8 mouse cellular contexts compared by ENCODE assay signal in genomic region chr10:117688204-117689151, GRCm38 (mm10). TPM values are rescaled to one million over a fixed set of nuclear protein-coding genes. Genes with fewer than 3 reads are reported as not detected.
DNase-seq lines count a peak whose midpoint lies in the region; ATAC-seq and TF ChIP-seq lines count a peak whose summit lies in the region.

No protein-coding gene starts in this region.

- no peak overlapping the region for H3K9ac ChIP-seq in heart, adult 2 months (ENCODE audit: low read depth, low read length)
- H3K9ac ChIP-seq in ES-Bruce4 (ENCODE audit: low read depth, poor library complexity, severe bottlenecking): no peak overlapping the region
- H3K9ac ChIP-seq in forebrain, embryonic 12.5 days: no peak overlapping the region
- H3K9ac ChIP-seq in midbrain, embryonic 14.5 days (replicated peaks; ENCODE audit: low read length): no peak overlapping the region

- no peak for TF ChIP-seq POLR2A in heart, adult 2 months (IDR thresholded peaks at IDR 0.05; ENCODE audit: insufficient read depth, low read depth, low read length)
- TF ChIP-seq POLR2A in ES-Bruce4 (IDR thresholded peaks at IDR 0.05; ENCODE audit: insufficient read depth, low read length): no peak

- no peaks in the 10 kb centered on the region for H3K27me3 ChIP-seq in heart, adult 2 months (ENCODE audit: control insufficient read depth, insufficient read depth, low read length)
- no peaks in the 10 kb centered on the region for H3K27me3 ChIP-seq in ES-Bruce4 (ENCODE audit: control insufficient read depth, insufficient read depth, low read length, poor library complexity, severe bottlenecking)
- H3K27me3 ChIP-seq in forebrain, embryonic 12.5 days: no peaks in the 10 kb centered on the region
- no peaks in the 10 kb centered on the region for H3K27me3 ChIP-seq in midbrain, embryonic 14.5 days (ENCODE audit: control insufficient read depth, insufficient read depth, low read length)

- H3K36me3 ChIP-seq in heart, adult 2 months (ENCODE audit: control insufficient read depth, insufficient read depth, low read length): peaks cover 3% of the 10 kb centered on the region
- peaks cover 39% of the 10 kb centered on the region for H3K36me3 ChIP-seq in ES-Bruce4 (ENCODE audit: control insufficient read depth, insufficient read depth, low read length, poor library complexity, severe bottlenecking)
- peaks cover 48% of the 10 kb centered on the region for H3K36me3 ChIP-seq in forebrain, embryonic 12.5 days (replicated peaks)
- H3K36me3 ChIP-seq in midbrain, embryonic 14.5 days (ENCODE audit: control insufficient read depth, insufficient read depth, low read length): peaks cover 46% of the 10 kb centered on the region

- intact Hi-C loops in heart, adult 2 months (cut with DNase I): no loop called here

- no peak overlapping the region for H3K4me3 ChIP-seq in heart, adult 2 months
- no peak overlapping the region for H3K4me3 ChIP-seq in ES-Bruce4 (ENCODE audit: low read depth, low read length)
- no peak overlapping the region for H3K4me3 ChIP-seq in forebrain, embryonic 12.5 days (replicated peaks)
- H3K4me3 ChIP-seq in midbrain, embryonic 14.5 days (replicated peaks; ENCODE audit: low read depth, low read length): no peak overlapping the region

- H3K27ac ChIP-seq in heart, adult 2 months: no peak overlapping the region
- H3K27ac ChIP-seq in ES-Bruce4 (ENCODE audit: insufficient read depth, low read length): no peak overlapping the region
- no peak overlapping the region for H3K27ac ChIP-seq in forebrain, embryonic 12.5 days
- no peak overlapping the region for H3K27ac ChIP-seq in midbrain, embryonic 14.5 days (replicated peaks; ENCODE audit: low read depth, low read length)

- peak; percentile 57 for TF ChIP-seq CTCF in heart, adult 2 months (IDR thresholded peaks at IDR 0.05)
- TF ChIP-seq CTCF in ES-Bruce4 (IDR thresholded peaks at IDR 0.05; ENCODE audit: low read depth, low read length): peak; percentile 62

- DNase-seq in heart, adult 2 months: no peak
- no peak for DNase-seq in heart, adult 9 months (ENCODE audit: low spot score in 2 of 2)
- DNase-seq in kidney, postnatal 4 days: peak; percentile 62 to 63
- peak; percentile 55 for DNase-seq in midbrain, embryonic 14.5 days
- DNase-seq in layer of hippocampus, postnatal 36 days: no peak
- DNase-seq in gastrocnemius, postnatal 4 days (ENCODE audit: low spot score in 2 of 2): no peak

- H3K79me2 ChIP-seq in heart, adult 2 months (replicated peaks; ENCODE audit: control insufficient read depth, insufficient read depth, low read length): no peaks in the 10 kb centered on the region

- no peak overlapping the region for H3K4me2 ChIP-seq in forebrain, embryonic 12.5 days
- no peak overlapping the region for H3K4me2 ChIP-seq in midbrain, embryonic 14.5 days (ENCODE audit: low read length)

- H3K9me3 ChIP-seq in ES-Bruce4 (replicated peaks; ENCODE audit: control insufficient read depth, insufficient read depth, low read length, poor library complexity, severe bottlenecking): no peaks in the 10 kb centered on the region
- H3K9me3 ChIP-seq in forebrain, embryonic 12.5 days: no peaks in the 10 kb centered on the region
- H3K9me3 ChIP-seq in midbrain, embryonic 14.5 days (ENCODE audit: control insufficient read depth, low read length): no peaks in the 10 kb centered on the region

- 0 out of 2 replicates have a peak, but pooled peaks have one; percentile 23 for ATAC-seq in forebrain, embryonic 12.5 days (ENCODE audit: low FRiP score)
- no peak; the same call in 1 of the 2 replicates for ATAC-seq in midbrain, embryonic 14.5 days (ENCODE audit: low FRiP score, low TSS enrichment)

- H3K4me1 ChIP-seq in heart, adult 2 months (ENCODE audit: control insufficient read depth, insufficient read depth, low read length): no peaks in the 10 kb centered on the region
- H3K4me1 ChIP-seq in ES-Bruce4 (ENCODE audit: control insufficient read depth, insufficient read depth, low read length): no peaks in the 10 kb centered on the region
- H3K4me1 ChIP-seq in forebrain, embryonic 12.5 days: no peaks in the 10 kb centered on the region
- H3K4me1 ChIP-seq in midbrain, embryonic 14.5 days (ENCODE audit: control insufficient read depth, insufficient read depth, low read length): no peaks in the 10 kb centered on the region

- TF ChIP-seq EP300 in heart, adult 2 months (IDR thresholded peaks at IDR 0.05; ENCODE audit: insufficient read depth, low read depth, low read length): no peak
- TF ChIP-seq EP300 in ES-Bruce4 (IDR thresholded peaks at IDR 0.05; ENCODE audit: insufficient read depth, low read depth, low read length): no peak

- WGBS in heart, adult 2 months: 88% methylated on average over 13 of the region's 13 CpGs
- 86% methylated on average over 13 of the region's 13 CpGs for WGBS in forebrain, embryonic 12.5 days
- WGBS in midbrain, embryonic 14.5 days: 85% methylated on average over 13 of the region's 13 CpGs

RNA-seq across cellular contexts. Expression of gene Mdm2, which starts 22.1 kb away (rescaled TPM):
- total RNA-seq in heart, adult 2 months (2021): 10 to 100 TPM; 50.1 to 51.8 TPM
- polyA plus RNA-seq in heart, adult 2 months (2012; rRNA removed): 24.5 and 36.2 TPM in 2 replicates
- 325 and 334 TPM in 2 replicates for polyA plus RNA-seq in ES-Bruce4 (2011; ENCODE audit: insufficient read depth, insufficient read length, low read depth, missing spikeins)
- polyA plus RNA-seq in forebrain, embryonic 12.5 days (2016; fragmentation: Nextera tagmentation; extraction: Ambion mirVana): 76.5 and 86.4 TPM in 2 replicates
- 49.0 and 57.3 TPM in 2 replicates for polyA plus RNA-seq in midbrain, embryonic 14.5 days (2014; fragmentation: Nextera tagmentation; extraction: Ambion mirVana)
- total RNA-seq in layer of hippocampus, postnatal 36 days (2021): 10 to 100 TPM; 59.2 to 71.3 TPM
- 10 to 100 TPM; 39.6 to 48.6 TPM for total RNA-seq in gastrocnemius, postnatal 4 days (2021)

RNA-seq across cellular contexts. Expression of gene Slc35e3, which starts 57.7 kb away (rescaled TPM):
- 1 to 10 TPM; 7.4 to 8.0 TPM for total RNA-seq in heart, adult 2 months (2021)
- polyA plus RNA-seq in heart, adult 2 months (2012; rRNA removed): 5.7 and 9.2 TPM in 2 replicates
- polyA plus RNA-seq in ES-Bruce4 (2011; ENCODE audit: insufficient read depth, insufficient read length, low read depth, missing spikeins): 19.7 and 25.0 TPM in 2 replicates
- 34.1 and 37.4 TPM in 2 replicates for polyA plus RNA-seq in forebrain, embryonic 12.5 days (2016; fragmentation: Nextera tagmentation; extraction: Ambion mirVana)
- polyA plus RNA-seq in midbrain, embryonic 14.5 days (2014; fragmentation: Nextera tagmentation; extraction: Ambion mirVana): 22.5 and 26.5 TPM in 2 replicates
- 10 to 100 TPM; 31.2 to 33.7 TPM for total RNA-seq in layer of hippocampus, postnatal 36 days (2021)
- 10 to 100 TPM; 10.3 to 13.2 TPM for total RNA-seq in gastrocnemius, postnatal 4 days (2021)

RNA-seq across cellular contexts. Expression of gene Cpm, which starts 59.2 kb away (rescaled TPM):
- 1 to 10 TPM; 2.8 to 4.0 TPM for total RNA-seq in heart, adult 2 months (2021)
- 3.5 and 6.6 TPM in 2 replicates for polyA plus RNA-seq in heart, adult 2 months (2012; rRNA removed)
- 6.7 and 7.0 TPM in 2 replicates for polyA plus RNA-seq in ES-Bruce4 (2011; ENCODE audit: insufficient read depth, insufficient read length, low read depth, missing spikeins)
- polyA plus RNA-seq in forebrain, embryonic 12.5 days (2016; fragmentation: Nextera tagmentation; extraction: Ambion mirVana): 5.2 and 6.5 TPM in 2 replicates
- 3.9 and 5.4 TPM in 2 replicates for polyA plus RNA-seq in midbrain, embryonic 14.5 days (2014; fragmentation: Nextera tagmentation; extraction: Ambion mirVana)
- total RNA-seq in layer of hippocampus, postnatal 36 days (2021): 1 to 10 TPM; 9.1 to 9.4 TPM
- total RNA-seq in gastrocnemius, postnatal 4 days (2021): 10 to 100 TPM; 13.2 to 14.0 TPM

Comparison
In these comparisons a context has a peak if more than half of its experiments do, and no peak if none do; other contexts are left out.
1. DNase-seq: peak in kidney, postnatal 4 days (2 of 2) and midbrain, embryonic 14.5 days (single experiment); none in heart, adult 2 months (0 of 2), heart, adult 9 months (0 of 2), layer of hippocampus, postnatal 36 days (0 of 2) and gastrocnemius, postnatal 4 days (0 of 2).